Comparison of ENCODE assay signal across 9 mouse cellular contexts in genomic region chr13:55099066-55099725, GRCm38 (mm10). TPM values are rescaled to one million over a fixed set of nuclear protein-coding genes. Genes with fewer than 3 reads are reported as not detected.
A peak's percentile ranks its signal among the peaks of the same experiment; 100 is the strongest.
DNase-seq lines count a peak whose midpoint lies in the region; ATAC-seq and TF ChIP-seq lines count a peak whose summit lies in the region.
"Had no signal": no experiment of that assay in that cellular context is flagged by ENCODE, and none has a peak within 500 bp of the region (broad histone marks: within the 10 kb centered on the region; RNA-seq: fewer than 3 reads in every experiment).

No protein-coding gene starts in this region.

- peak overlapping the region; percentile 89 for H3K4me3 ChIP-seq in E14TG2a.4 (replicated peaks; ENCODE audit: low read length)
- peak overlapping the region; percentile 86 for H3K4me3 ChIP-seq in embryonic facial prominence, embryonic 10.5 days

- no peak for TF ChIP-seq CTCF in E14TG2a.4 (conservative IDR thresholded peaks at IDR 0.05; ENCODE audit: low read length)

- H3K36me3 ChIP-seq in E14TG2a.4 (ENCODE audit: insufficient read depth, low read length), result no peaks in the 10 kb centered on the region
- no peaks in the 10 kb centered on the region for H3K36me3 ChIP-seq in embryonic facial prominence, embryonic 10.5 days (replicated peaks)

- ATAC-seq in megakaryocyte-erythroid progenitor cell, adult 5-6 weeks (replicated peaks; ENCODE audit: low FRiP score, low TSS enrichment, poor library complexity, severe bottlenecking), result peak; percentile 49

- 40% methylated on average over 20 of the region's 20 CpGs for WGBS in embryonic facial prominence, embryonic 10.5 days

- peak overlapping the region; percentile 95 for H3K27ac ChIP-seq in embryonic facial prominence, embryonic 10.5 days (replicated peaks)

- peaks cover 10% of the 10 kb centered on the region for H3K4me1 ChIP-seq in E14TG2a.4 (replicated peaks; ENCODE audit: low read depth, low read length)
- peaks cover 14% of the 10 kb centered on the region for H3K4me1 ChIP-seq in embryonic facial prominence, embryonic 10.5 days

- peaks cover 7% of the 10 kb centered on the region for H3K9me3 ChIP-seq in E14TG2a.4 (ENCODE audit: low read length)
- peaks cover 3% of the 10 kb centered on the region; the same call in 1 of the 2 replicates for H3K9me3 ChIP-seq in embryonic facial prominence, embryonic 10.5 days

- intact Hi-C loops in heart, postnatal 14 days (cut with DNase I), result no loop called here
- intact Hi-C loops in left cerebral cortex, postnatal 4 days (cut with DNase I), result no loop called here

- no peaks in the 10 kb centered on the region for H3K27me3 ChIP-seq in E14TG2a.4 (ENCODE audit: insufficient read depth, low read length)
- H3K27me3 ChIP-seq in embryonic facial prominence, embryonic 10.5 days (replicated peaks; ENCODE audit: low read depth, poor library complexity, severe bottlenecking), result no peaks in the 10 kb centered on the region

- DNase-seq in adrenal gland, postnatal 14 days, result peak; percentile 40
- no peak for DNase-seq in adrenal gland, adult 2 months
- DNase-seq in embryonic facial prominence, embryonic 10.5 days (ENCODE audit: low spot score), result peak; percentile 33
- DNase-seq in heart, postnatal 14 days, result peak; percentile 7 to 17
- DNase-seq in left cerebral cortex, postnatal 4 days, result peak; percentile 3
- peak; percentile 54 for DNase-seq in testis, postnatal 14 days (ENCODE audit: low spot score)

RNA-seq across cellular contexts. Expression of gene Uimc1, which starts 0.9 kb away (rescaled TPM):
- total RNA-seq in adrenal gland, postnatal 14 days (2021), result 26.1 and 33.5 TPM in 2 replicates
- 10 to 100 TPM; 24.3 to 27.0 TPM for total RNA-seq in adrenal gland, adult 2 months (2021)
- 0.84 and 1.3 TPM in 2 replicates for polyA plus RNA-seq in adrenal gland, adult 2 months (2012; rRNA removed)
- 23.9 and 24.6 TPM in 2 replicates for polyA plus RNA-seq in embryonic facial prominence, embryonic 10.5 days (2016; fragmentation: Nextera tagmentation; extraction: Ambion mirVana)
- total RNA-seq in heart, postnatal 14 days (2021), result 10 to 100 TPM; 28.4 to 29.0 TPM
- total RNA-seq in left cerebral cortex, postnatal 4 days (2021), result 10 to 100 TPM; 18.3 to 21.4 TPM
- 58.8 and 66.8 TPM in 2 replicates for total RNA-seq in megakaryocyte-erythroid progenitor cell, adult 5-6 weeks (2014; fragmentation: Nextera tagmentation)
- total RNA-seq in megakaryocyte-erythroid progenitor cell, adult 5-6 weeks (2017), result 61.2 and 68.1 TPM in 2 replicates

RNA-seq across cellular contexts. Expression of gene Zfp346, which starts 5.9 kb away (rescaled TPM):
- total RNA-seq in adrenal gland, postnatal 14 days (2021), result 44.7 and 45.0 TPM in 2 replicates
- total RNA-seq in adrenal gland, adult 2 months (2021), result 10 to 100 TPM; 44.3 to 60.0 TPM
- polyA plus RNA-seq in adrenal gland, adult 2 months (2012; rRNA removed), result 25.5 and 30.6 TPM in 2 replicates
- 26.4 and 29.4 TPM in 2 replicates for polyA plus RNA-seq in embryonic facial prominence, embryonic 10.5 days (2016; fragmentation: Nextera tagmentation; extraction: Ambion mirVana)
- total RNA-seq in heart, postnatal 14 days (2021), result 10 to 100 TPM; 13.1 to 15.5 TPM
- total RNA-seq in left cerebral cortex, postnatal 4 days (2021), result 10 to 100 TPM; 42.8 to 45.8 TPM
- 33.1 and 61.7 TPM in 2 replicates for total RNA-seq in megakaryocyte-erythroid progenitor cell, adult 5-6 weeks (2014; fragmentation: Nextera tagmentation)
- 6.7 and 24.8 TPM in 2 replicates for total RNA-seq in megakaryocyte-erythroid progenitor cell, adult 5-6 weeks (2017)

RNA-seq across cellular contexts. Expression of gene Gm17617, which starts 34.2 kb away (rescaled TPM):
- not detected in 2 replicates for total RNA-seq in adrenal gland, postnatal 14 days (2021)
- total RNA-seq in adrenal gland, adult 2 months (2021), result not detected
- not detected in 2 replicates for polyA plus RNA-seq in adrenal gland, adult 2 months (2012; rRNA removed)
- not detected in 2 replicates for polyA plus RNA-seq in embryonic facial prominence, embryonic 10.5 days (2016; fragmentation: Nextera tagmentation; extraction: Ambion mirVana)
- total RNA-seq in heart, postnatal 14 days (2021), result not detected
- total RNA-seq in left cerebral cortex, postnatal 4 days (2021), result not detected
- not detected in 2 replicates for total RNA-seq in megakaryocyte-erythroid progenitor cell, adult 5-6 weeks (2014; fragmentation: Nextera tagmentation)
- total RNA-seq in megakaryocyte-erythroid progenitor cell, adult 5-6 weeks (2017), result not detected in 2 replicates
- total RNA-seq: left cerebral cortex, postnatal 10 days had no signal

RNA-seq across cellular contexts. Expression of gene Fgfr4, which starts 53.2 kb away (rescaled TPM):
- 39.2 and 46.7 TPM in 2 replicates for total RNA-seq in adrenal gland, postnatal 14 days (2021)
- 10 to 100 TPM; 29.4 to 41.2 TPM for total RNA-seq in adrenal gland, adult 2 months (2021)
- polyA plus RNA-seq in adrenal gland, adult 2 months (2012; rRNA removed), result 46.5 and 82.7 TPM in 2 replicates
- polyA plus RNA-seq in embryonic facial prominence, embryonic 10.5 days (2016; fragmentation: Nextera tagmentation; extraction: Ambion mirVana), result 0.46 and 0.49 TPM in 2 replicates
- total RNA-seq in heart, postnatal 14 days (2021), result under 1 TPM; 0.31 to 0.39 TPM
- 1 to 10 TPM; 1.1 TPM for total RNA-seq in left cerebral cortex, postnatal 4 days (2021)
- total RNA-seq in megakaryocyte-erythroid progenitor cell, adult 5-6 weeks (2014; fragmentation: Nextera tagmentation), result not detected in 2 replicates
- not detected in 2 replicates for total RNA-seq in megakaryocyte-erythroid progenitor cell, adult 5-6 weeks (2017)
